Mouse (Mus musculus) common myeloid progenitor, adult 5-6 weeks (primary cell): ENCODE results near the gene Set. TPM values are rescaled to one million over a fixed set of nuclear protein-coding genes. Genes with fewer than 3 reads are reported as not detected.
A peak's percentile ranks its signal among the peaks of the same experiment; 100 is the strongest.

ENCODE experiments used
- ATAC-seq: replicated peaks from 2 replicates; pipeline ENCODE4 v1.8.0; 2016; ENCODE audit warnings: low read depth, mild to moderate bottlenecking, moderate TSS enrichment, inconsistent platforms; ENCODE audit not compliant: poor library complexity, severe bottlenecking
- total RNA-seq: library from RNA; stranded (forward); fragments of 200-1000, 187-1606 nt; gene quantifications from 2 replicates; pipeline ENCODE4 v1.2.3, GENCODE M21; 2017

The Set gene
- total RNA-seq, 1 experiment from 2014 or later, result 1,475 TPM

DNA sequence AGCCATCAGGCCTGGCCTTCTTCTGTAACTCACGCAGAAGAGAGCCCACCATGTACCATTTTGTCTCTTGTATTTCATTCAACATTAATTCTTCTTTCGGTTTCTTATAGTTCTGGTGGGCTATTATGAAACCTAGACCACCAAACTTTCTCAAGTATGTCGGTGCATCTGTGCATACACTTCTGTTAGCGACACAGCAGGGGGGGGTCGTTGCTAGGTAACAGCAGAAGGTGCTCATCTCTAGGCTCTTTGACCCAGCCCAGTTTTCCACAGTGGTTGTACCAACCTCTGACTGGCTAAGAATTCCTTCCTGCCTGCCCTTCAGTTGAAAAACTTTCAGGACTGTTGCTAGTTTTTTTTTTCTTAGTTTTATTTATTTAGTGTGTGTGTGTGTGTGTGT lies 1.2 kb downstream of the Set start:
- no peak for ATAC-seq

DNA sequence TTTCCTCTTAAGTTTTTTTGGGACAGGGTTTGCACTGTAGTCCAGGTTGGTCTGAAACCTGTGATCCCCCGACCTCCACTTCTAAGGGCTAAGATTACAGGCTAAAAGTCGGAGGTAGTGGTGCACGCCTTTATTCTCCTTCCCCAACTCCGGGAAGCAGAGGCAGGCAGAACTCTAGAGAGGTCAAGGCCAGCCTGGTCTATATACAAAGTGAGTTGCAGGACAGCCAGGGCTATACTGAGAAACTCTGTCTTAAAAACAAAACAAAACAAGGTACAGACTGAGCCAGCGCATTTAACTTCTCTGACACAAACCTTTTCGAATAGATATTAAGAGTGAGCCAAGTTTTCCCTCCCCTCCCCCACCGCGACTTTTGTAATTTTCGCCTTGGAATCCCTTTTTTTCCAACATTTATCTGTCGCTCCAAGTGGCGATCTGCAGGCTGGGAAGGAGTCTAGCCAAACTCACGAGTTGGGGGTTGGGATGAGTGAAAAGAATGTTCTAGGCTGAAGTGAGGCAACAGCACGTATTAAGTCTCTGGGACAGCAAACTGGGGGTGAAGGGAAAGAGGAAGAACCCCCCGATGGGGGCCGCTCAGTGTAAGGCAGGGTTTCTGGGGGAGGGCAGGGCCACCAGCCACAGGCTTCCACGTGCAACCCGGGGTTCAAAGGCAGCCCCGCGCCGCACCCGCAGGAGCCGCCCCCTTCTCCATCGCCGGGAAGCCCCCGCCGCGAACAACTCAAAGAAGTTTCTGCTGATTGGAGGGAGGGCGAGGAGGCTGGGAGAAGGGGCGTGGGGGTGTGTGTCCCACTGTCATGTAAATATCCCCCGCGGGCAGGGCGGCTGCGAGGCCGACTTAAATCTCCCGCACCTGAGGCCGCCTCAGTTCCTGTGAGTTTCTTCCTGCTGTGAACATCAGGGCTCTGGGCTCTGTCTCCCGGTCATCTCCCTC lies 4.3 kb downstream of the Set start:
- peak; percentile 41 for ATAC-seq

DNA sequence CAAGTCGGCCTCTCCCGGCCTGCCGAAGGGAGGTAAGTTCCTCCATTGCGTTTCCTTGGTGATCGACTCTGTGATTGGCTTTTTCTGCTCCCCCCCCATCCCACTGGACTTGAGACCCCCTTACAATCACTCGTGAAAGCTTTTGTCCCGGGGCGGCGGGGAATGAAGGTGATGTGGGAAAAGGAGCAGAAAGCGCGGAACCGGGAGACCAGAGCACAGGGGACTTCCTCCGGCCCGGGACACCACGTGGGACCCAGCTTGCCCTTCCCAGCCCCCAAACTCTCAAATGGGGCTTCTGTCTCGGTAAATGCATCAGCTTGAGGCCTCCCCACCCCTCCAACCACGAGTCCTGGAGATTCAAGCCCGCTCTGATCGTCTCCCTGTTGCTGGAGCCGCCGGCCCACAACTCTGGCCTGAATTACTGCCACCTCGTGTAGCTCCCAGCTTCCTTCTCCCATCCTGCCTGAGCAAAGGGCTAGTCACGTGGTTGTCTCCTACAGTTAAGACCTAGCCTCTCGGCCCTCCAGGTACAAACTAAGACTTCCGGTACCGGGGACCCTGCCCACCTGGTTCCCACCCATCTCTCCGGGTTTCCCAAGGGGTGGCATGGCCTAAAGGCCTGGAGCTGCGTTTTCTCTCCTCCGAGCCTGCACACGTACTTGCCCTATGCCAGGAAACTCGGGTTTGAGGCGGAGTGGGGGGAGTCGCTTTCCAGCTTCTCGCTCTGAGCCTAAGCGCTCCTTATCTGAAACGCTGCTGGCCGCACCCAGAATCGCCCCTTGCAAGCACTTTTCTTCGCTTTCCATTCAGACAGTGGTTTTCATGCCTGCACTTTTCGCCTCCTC lies 5.3 kb downstream of the Set start:
- peak; percentile 27 for ATAC-seq

DNA sequence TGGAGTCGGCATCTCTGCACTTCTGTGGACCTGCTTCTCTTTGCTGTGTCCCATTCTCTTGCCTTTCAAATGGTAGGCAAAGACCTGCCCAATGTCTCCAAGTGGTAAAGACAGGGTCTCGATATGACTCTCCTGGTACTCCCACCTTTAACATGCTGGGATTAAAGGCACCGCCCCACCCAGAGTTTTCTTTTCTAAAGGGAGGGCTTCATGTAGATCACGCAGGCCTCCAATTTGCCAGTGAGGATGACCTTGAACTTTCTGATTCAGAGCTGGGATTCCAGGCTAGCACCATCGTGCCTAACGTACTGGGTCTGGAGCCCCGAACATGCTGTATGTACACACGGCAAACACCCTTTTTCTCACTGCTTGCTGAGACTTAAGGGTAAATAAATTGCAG lies 6.1 kb downstream of the Set start:
- no peak for ATAC-seq

DNA sequence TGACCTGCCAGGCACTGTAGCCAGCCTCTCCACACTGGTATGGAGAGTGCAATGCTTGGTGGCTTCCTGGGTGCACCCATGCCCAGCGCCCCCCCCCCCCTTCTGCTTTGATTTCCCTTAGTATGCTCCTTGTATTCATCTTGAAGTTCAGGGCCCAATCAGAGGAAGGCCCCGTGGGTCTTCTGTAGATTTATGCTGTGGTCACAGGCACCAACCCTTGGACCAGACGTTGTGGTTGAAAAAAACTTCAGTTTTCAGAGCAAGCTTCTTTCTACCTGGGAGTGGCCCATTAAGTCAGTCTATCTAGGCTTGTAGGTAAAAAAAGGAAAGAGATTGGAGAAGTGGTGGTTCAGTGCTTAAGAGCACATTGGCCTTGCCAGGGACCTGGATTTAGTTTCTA lies 6.6 kb downstream of the Set start:
- no peak for ATAC-seq

DNA sequence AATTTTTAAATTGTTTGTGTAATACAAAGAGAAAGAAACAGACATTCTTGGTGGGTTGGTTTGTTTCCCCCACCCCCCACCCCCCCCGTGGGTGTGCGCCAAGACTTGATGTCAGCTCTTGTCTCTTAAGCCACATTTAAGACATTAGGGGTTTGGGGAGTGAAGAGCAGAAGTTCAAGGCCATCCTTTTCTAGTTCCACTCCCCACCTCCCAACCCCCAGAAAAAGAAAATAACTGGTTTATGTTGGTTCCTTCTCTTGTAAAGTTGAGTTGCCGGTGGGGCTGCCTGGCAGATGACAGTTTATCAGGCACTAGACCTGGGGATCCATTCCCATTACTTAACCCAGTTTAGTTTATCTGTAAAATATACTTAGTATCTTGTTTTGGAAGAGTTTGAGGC lies 7.1 kb downstream of the Set start:
- ATAC-seq, result no peak

DNA sequence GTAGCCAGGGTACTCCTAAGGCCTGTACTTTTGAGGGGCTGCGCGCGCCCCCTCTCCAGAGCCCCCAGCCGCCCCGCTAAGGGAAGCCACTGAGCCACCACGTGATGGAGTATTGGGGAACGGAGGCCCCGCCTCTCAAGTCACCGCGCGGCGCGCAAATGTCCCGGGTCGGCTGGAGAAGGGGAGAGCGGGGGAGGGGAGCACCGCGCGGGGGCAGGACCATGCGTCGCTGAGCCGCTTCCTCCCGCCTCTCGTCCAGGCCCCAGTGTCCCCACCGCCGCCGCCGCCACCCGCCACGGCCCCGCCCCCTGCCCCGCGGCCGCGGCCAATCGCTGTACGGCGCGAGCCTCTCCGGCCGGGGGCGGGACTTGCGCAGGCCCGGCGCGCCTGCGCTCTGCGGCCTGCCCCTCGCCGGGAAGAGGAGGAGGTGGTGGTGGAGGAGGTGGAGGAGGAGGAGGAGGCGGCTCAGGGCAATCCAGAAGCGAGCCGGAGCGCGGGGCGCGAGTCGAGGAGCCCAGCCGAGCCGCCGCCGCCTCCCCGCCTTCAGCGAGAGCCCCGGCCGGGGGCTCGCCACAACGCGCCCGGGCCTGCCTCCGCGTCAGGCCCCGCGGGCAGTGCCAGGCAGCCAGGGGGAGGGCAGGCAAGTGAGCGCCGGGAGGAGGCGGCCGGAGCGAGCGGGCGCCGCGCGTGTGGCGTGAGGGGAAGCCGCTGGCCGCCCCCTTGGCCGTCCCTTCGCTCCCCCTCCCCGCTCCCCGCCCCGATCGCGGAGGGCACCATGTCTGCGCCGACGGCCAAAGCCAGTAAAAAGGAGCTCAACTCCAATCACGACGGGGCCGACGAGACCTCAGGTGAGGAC lies 9.1 kb downstream of the Set start:
- peak; percentile 74 for ATAC-seq

DNA sequence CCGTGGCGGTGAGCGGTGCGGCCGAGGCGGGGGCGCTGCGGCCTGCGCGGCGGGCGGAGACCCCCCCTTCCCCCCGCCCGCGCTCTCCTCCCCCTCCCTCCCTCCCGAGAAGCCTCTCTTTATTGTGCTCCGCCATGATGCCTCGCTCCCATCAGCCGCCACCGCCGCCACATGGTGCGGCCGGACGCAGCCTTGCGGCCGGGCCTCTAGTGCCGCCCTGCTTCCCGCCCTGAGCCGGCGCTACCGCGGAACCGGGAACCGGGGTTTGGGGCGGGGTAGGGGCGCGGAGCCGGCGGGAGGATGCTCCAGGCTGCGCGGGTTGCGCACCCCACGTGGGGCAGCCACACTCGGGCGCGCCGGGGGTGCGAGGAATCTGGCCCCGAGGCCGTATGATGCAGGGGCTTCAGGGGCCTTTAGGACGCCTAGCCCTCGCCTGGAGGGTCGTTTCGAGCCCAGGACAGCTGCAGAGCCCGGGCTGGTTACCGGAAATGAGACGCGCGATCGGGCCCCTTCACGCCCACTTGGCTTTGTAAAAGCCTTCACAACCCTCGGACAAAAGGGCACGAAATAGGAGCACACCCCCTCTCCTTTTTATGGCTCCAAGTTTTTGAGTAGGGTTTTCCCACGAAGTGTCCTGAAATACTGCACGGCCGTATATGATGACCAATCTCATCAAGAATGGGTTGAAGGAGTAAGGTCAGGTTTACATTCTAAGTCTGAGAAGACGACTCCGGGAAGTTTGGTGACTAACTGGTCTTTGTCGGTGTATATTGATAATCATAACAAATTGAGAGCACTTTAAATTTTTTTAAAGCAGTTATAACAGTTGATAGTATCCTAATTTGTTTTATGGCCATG lies 10.1 kb downstream of the Set start:
- no peak for ATAC-seq

DNA sequence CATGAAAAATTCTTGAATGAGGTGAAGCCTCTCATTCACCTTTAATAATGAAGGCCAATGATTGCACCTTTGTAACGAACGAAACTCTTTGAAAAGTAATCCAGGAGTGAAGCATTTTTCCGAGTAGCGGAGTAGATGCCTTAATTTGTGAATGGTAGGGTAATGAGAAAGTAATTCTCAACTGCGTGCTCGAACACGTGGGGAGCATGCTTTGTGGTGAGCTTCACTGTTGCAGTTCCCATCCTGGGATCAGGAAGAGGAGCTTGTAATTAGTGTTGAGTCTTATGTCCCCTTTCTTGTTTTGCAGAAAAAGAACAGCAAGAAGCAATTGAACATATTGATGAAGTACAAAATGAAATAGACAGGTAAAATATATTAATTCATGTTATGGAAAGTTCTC lies 10.8 kb downstream of the Set start:
- no peak for ATAC-seq

DNA sequence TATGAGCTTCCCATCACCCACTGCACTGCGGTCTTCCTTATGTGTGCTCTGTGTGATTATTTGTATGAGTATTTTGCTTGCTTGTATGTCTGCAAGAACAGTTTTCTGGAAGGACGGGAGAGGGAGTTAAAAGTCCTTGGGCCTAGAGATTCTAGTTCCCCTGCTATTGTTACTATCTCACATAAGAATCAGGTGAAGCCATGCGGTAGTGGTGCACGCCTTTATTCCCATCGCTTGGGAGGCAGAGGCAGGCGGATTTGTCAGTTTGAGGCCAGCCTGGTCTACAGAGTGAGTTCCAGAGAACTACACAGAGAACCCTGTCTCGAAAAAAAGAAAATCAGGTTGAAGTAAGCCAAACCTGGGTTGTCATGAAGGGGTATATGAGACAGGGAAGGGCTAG lies 15.7 kb downstream of the Set start:
- no peak for ATAC-seq

DNA sequence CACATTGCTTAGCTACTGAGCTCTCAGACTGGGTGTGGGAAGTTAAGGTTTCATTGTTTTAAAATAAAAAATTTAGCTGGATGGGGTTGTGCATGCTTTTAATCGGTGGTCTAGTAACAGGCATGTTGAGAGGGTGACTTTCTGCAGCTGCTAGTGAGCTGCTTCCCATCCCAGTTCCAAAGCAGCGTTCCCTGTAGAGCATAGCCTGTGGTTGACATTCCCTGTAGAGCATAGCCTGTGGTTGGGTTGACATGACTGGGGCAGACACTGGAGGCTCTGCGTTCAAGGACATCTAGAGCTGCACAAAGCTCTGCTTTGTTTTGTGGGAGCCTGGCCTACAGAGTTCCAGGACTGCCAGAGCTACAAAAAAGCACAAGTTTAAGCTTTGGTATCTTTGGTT lies 16.1 kb downstream of the Set start:
- no peak for ATAC-seq

DNA sequence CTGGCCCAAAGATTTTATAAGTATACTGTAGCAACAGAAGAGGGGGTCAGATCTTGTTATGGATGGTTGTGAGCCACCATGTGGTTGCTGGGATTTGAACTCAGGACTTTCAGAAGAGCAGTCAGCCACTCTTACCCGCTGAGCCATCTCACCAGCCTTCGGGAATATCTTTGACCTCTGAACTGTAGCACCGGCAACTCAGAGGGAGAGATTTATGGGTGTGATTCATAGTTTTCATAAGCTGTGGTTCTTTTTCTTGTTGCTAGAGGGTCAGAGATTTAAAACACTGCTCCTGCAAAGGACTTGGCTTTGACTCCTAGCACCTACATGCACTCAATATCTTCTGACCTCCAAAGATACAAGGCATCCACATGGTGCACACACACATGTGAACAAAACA lies 18.4 kb downstream of the Set start:
- no peak for ATAC-seq

DNA sequence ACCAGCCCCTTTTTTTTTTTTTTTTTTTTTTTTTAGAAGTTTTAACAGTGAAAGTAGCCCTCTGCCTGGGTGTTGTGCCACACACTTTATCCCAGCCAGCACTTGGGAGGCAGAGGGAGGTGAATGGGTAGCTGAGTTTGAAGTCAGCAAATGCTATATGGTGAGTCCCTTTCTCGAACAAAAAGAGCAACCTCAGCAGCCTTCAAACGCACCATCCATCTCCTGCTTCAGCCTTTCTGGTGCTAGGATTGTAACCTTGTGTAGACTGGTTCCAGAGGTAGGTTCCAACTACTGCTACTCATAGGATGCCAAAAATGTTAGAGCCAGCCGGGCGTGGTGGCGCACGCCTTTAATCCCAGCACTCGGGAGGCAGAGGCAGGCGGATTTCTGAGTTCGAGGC lies 19.3 kb downstream of the Set start:
- no peak for ATAC-seq

DNA sequence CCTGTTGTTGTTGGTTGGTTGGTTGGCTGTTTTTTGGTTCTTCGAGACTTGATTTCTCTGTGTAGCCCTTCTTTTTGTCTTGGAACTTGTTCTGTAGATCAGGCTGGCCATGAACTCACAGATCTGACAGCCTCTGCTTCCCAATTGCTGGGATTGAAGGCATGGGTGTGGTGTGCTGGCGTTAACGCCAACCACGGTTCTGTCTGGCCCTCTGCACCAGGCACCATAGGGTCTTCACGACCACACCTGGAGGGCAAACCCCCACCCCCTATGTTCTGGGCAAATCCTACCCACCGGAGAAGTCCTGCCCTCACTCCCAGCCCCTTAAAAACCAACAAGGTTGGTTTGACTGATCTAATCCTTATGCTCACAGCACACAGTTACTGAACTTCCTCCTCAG lies 19.8 kb downstream of the Set start:
- ATAC-seq, result no peak

DNA sequence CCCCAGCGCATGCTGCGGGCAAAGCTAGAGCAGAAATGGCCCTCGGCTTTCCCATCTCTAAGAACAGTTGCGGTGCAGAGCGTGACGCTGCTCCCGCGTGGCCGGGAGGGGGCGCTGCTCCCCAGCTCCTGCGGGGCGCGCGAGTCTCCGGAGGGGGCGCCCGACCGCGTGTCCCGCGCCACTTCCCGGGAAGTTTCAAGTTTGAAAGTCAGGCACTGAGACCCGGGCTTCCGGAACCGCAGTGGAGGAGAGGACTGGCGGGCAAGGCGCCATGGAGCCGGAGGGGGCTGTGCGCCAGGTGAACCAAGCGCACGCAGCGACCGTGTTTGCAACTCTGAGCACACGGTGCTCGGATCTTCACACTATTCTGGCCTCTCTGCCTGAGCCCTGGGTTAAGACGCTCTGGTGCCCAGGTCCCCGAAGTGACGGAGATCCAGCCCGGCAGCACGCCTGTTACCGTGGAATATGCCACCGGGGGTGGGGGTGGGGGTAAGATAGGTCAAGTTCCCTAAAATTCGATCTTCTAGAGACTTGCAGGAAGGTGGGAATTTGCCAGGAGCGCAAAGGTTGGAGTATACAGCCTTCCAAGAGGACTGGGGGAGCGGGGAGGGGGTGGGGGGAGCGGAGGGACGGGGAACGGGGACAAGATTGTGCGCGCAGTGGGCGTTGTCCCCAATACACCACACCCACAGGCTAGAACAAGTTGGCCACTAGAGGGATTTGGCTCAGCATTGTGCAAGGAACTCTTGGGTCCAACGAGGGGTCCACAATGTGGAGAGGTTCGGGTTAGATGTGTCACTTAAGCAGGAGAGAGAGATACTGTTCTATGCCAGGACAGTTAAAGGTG lies 20.5 kb downstream of the Set start, which contains the start of gene Pkn3:
Gene Pkn3, plus strand, starts transcription at position 183 of the 847 bp plus-strand sequence.
- ATAC-seq, result peak; percentile 74

DNA sequence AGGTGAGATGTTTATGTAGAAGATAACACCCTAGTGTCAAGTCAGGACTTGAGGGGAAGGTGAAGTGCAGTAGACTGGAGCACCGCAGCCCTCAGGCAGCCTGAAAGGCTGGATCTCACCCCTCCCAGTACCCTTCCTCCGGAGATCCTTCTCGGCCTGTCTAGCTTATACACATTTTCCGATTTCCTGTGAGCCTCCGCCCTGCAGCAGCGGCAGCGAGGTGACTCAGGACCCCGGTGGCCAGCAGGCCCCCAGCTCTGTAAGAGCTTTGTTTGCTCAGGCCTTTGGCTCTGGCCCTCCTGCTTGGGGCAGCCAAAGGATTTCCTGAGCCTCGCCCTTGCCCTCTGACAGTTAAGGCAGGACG lies 21.2 kb downstream of the Set start:
- peak; percentile 37 for ATAC-seq

DNA sequence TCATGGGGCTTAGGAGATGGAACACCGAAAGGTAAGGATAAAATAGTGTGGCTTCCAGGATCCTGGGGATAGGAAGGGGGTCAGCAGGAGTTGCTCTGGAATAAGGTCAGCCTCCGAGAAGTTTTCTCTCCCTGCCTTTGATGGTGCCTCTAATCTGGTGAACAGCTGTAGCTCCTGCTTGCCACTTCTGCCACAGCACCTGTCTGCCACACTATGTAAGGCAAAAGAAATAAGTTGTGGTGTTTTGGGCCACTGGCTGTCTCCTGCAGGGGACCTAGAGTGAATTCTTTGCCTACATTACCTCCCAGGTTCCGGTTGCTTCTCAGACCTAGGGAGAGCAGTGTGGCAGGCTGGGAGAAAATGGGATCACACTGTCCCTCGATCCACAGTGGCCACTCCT lies 21.6 kb downstream of the Set start:
- ATAC-seq, result no peak

DNA sequence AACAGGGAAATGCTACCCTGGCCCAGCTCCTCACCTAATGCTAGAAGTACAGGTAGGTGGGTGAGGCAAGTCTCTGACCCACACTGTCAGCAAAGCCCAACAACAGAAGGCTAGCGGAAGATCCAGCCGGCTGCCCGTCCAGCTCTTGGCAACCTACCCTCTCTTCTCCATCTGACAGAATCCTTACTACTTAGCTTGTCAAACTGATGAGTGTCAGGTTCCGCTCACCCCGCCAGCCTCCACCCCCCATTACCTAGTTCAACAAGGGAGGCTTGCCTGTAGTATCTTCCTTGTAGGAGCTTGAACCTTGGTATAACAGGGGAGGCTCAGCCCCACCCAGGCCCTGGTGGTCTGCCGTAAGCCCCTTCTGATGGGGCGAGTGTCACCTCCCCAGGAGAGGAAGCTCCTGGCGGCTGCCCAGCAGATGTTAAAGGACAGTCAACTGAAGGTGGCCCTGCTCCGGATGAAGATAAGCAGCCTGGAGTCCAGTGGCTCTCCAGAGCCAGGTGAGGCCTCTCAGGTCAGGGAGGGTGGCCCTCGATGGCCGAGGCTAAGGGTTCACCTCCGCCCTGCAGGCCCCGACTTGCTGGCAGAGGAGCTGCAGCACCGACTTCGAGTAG lies 23.1 kb downstream of the Set start:
- no peak for ATAC-seq
